32 mouse cellular contexts compared by ENCODE assay signal in the genomic region with DNA sequence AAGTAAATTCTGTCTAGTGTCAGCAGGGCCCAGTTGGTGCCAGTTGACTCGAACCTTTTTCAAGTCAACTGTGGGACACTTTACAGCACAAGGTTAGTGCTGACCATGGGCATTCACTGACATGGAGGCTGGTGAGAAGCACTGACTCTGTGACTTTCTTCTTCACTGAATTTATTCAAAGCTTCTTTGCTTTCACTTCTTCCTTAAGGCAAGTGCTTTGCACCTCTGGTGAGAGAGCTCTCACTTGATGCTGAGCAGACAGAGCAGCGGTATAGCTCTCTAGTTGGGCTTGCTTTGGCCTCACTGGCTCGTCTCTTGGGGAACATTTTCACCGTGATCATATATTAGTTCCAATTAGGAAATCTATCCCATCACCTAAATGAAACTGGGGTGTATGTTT. TPM values are rescaled to one million over a fixed set of nuclear protein-coding genes. Genes with fewer than 3 reads are reported as not detected.
DNase-seq lines count a peak whose midpoint lies in the region; ATAC-seq and TF ChIP-seq lines count a peak whose summit lies in the region.
"Had no signal": no experiment of that assay in that cellular context is flagged by ENCODE, and none has a peak within 500 bp of the region (broad histone marks: within the 10 kb centered on the region; RNA-seq: fewer than 3 reads in every experiment).

No protein-coding gene starts in this region.

- no peaks in the 10 kb centered on the region for H3K79me2 ChIP-seq in CH12.LX (replicated peaks; ENCODE audit: control insufficient read depth, extremely low read depth, insufficient read depth, poor library complexity, severe bottlenecking)

- no peak for TF ChIP-seq EP300 in CH12.LX (IDR thresholded peaks at IDR 0.05; ENCODE audit: low read length)

- H3K36me3 ChIP-seq in intestine, embryonic 14.5 days (ENCODE audit: control insufficient read depth, insufficient read depth, low read length): no peaks in the 10 kb centered on the region
- no peaks in the 10 kb centered on the region for H3K36me3 ChIP-seq in intestine, embryonic 16.5 days (ENCODE audit: control insufficient read depth, insufficient read depth, low read length)
- peaks cover 0 to 14% of the 10 kb centered on the region in 2 experiments for H3K36me3 ChIP-seq in CH12.LX (replicated peaks in 1 of 2; ENCODE audit: control insufficient read depth in 1 of 2, insufficient read depth in 1 of 2, low read length in 1 of 2)
- H3K36me3 ChIP-seq: forebrain, embryonic 10.5 days; heart, embryonic 15.5 days; hindbrain, embryonic 10.5 days had no signal

- no peak overlapping the region for H3K9ac ChIP-seq in intestine, embryonic 14.5 days (ENCODE audit: low read length)
- H3K9ac ChIP-seq in intestine, embryonic 16.5 days (ENCODE audit: low read depth, low read length): no peak overlapping the region
- no peak overlapping the region for H3K9ac ChIP-seq in CH12.LX (ENCODE audit: insufficient read depth, low read depth)
- H3K9ac ChIP-seq: forebrain, embryonic 13.5 days; heart, embryonic 15.5 days; hindbrain, embryonic 14.5 days had no signal

- H3K4me1 ChIP-seq in intestine, embryonic 14.5 days (replicated peaks; ENCODE audit: control insufficient read depth, insufficient read depth, low read length): no peaks in the 10 kb centered on the region
- no peaks in the 10 kb centered on the region for H3K4me1 ChIP-seq in intestine, embryonic 16.5 days (ENCODE audit: control insufficient read depth, insufficient read depth, low read length)
- H3K4me1 ChIP-seq in CH12.LX (ENCODE audit: control insufficient read depth in 1 of 2, insufficient read depth in 2 of 2): peaks cover 18 to 57% of the 10 kb centered on the region in 2 experiments
- H3K4me1 ChIP-seq: forebrain, embryonic 10.5 days; forebrain, embryonic 13.5 days; heart, embryonic 15.5 days; hindbrain, embryonic 10.5 days had no signal

- TF ChIP-seq POLR2A in CH12.LX (IDR thresholded peaks at IDR 0.05; ENCODE audit: low read depth, low read length): no peak

- H3K27ac ChIP-seq in intestine, embryonic 14.5 days (ENCODE audit: low read depth): no peak overlapping the region
- H3K27ac ChIP-seq in intestine, embryonic 16.5 days (ENCODE audit: low read length): no peak overlapping the region
- H3K27ac ChIP-seq in CH12.LX (ENCODE audit: insufficient read depth, low read depth): peak overlapping the region; percentile 57; the same call in 1 of the 2 replicates
- H3K27ac ChIP-seq: forebrain, embryonic 10.5 days; forebrain, embryonic 13.5 days; heart, embryonic 15.5 days; hindbrain, embryonic 10.5 days; hindbrain, embryonic 14.5 days; hindbrain, postnatal 0 days had no signal

- WGBS in intestine, embryonic 14.5 days: 81% methylated on average over 4 of the region's 4 CpGs
- WGBS in intestine, embryonic 16.5 days: 86% methylated on average over 4 of the region's 4 CpGs

- peak; percentile 29 for DNase-seq in intestine, embryonic 14.5 days (ENCODE audit: low spot score)
- peak; percentile 80 for DNase-seq in A20 (ENCODE audit: low read depth, low spot score)
- no peak for DNase-seq in CH12.LX (ENCODE audit: extremely low read depth)
- no peak for DNase-seq in cerebellum, postnatal 4 days (ENCODE audit: low spot score in 2 of 2)
- no peak for DNase-seq in testis, postnatal 14 days (ENCODE audit: low spot score)
- DNase-seq: adrenal gland, adult 8-10 months; adrenal gland, postnatal 25 days; cerebellum, adult 11-12 months; cerebellum, adult 8-10 months; cerebellum, postnatal 10 days; cerebellum, postnatal 36 days; gastrocnemius, postnatal 10 days; gastrocnemius, postnatal 36 days; heart, postnatal 10 days; heart, postnatal 36 days; kidney, adult 11 months had no signal

- no peak overlapping the region for H3K4me2 ChIP-seq in intestine, embryonic 14.5 days (ENCODE audit: low read length)
- H3K4me2 ChIP-seq in intestine, embryonic 16.5 days (ENCODE audit: low read depth, low read length): no peak overlapping the region
- H3K4me2 ChIP-seq in CH12.LX (ENCODE audit: insufficient read depth, low read depth, poor library complexity, severe bottlenecking): peak overlapping the region; percentile 46; the same call in 1 of the 2 replicates
- H3K4me2 ChIP-seq: forebrain, embryonic 13.5 days; heart, embryonic 11.5 days; heart, embryonic 15.5 days; hindbrain, embryonic 14.5 days had no signal

- H3K9me3 ChIP-seq in intestine, embryonic 14.5 days (ENCODE audit: control insufficient read depth, low read length): no peaks in the 10 kb centered on the region
- H3K9me3 ChIP-seq in intestine, embryonic 16.5 days (ENCODE audit: control insufficient read depth, low read length): no peaks in the 10 kb centered on the region
- H3K9me3 ChIP-seq in CH12.LX (replicated peaks; ENCODE audit: low read length): no peaks in the 10 kb centered on the region
- H3K9me3 ChIP-seq: forebrain, embryonic 10.5 days; forebrain, embryonic 13.5 days; heart, embryonic 15.5 days; hindbrain, embryonic 10.5 days had no signal

- in situ Hi-C loops in CH12.LX (cut with MboI; ENCODE audit: low pct_ligation_motif_present, low pct_unique_long_range_greater_than_20kb, low sequenced_read_pairs): no loop called here

- H3K4me3 ChIP-seq in intestine, embryonic 14.5 days (ENCODE audit: low read depth, low read length): no peak overlapping the region
- H3K4me3 ChIP-seq in intestine, embryonic 16.5 days (ENCODE audit: low read length): no peak overlapping the region
- no peak overlapping the region for H3K4me3 ChIP-seq in CH12.LX (replicated peaks in 1 of 3; ENCODE audit: low read depth in 2 of 3, low read length in 2 of 3, poor library complexity in 1 of 3)
- H3K4me3 ChIP-seq: forebrain, embryonic 10.5 days; forebrain, embryonic 13.5 days; heart, embryonic 15.5 days; hindbrain, embryonic 10.5 days had no signal

- no peaks in the 10 kb centered on the region for H3K27me3 ChIP-seq in intestine, embryonic 14.5 days (replicated peaks; ENCODE audit: control insufficient read depth, insufficient read depth, low read length)
- no peaks in the 10 kb centered on the region for H3K27me3 ChIP-seq in intestine, embryonic 16.5 days (replicated peaks; ENCODE audit: control insufficient read depth, insufficient read depth, low read length)
- H3K27me3 ChIP-seq in CH12.LX (replicated peaks): no peaks in the 10 kb centered on the region
- H3K27me3 ChIP-seq: forebrain, embryonic 13.5 days; heart, embryonic 15.5 days had no signal

- TF ChIP-seq CTCF in CH12.LX (conservative IDR thresholded peaks at IDR 0.05 in 1 of 2, IDR thresholded peaks at IDR 0.05 in 1 of 2; ENCODE audit: low read depth in 2 of 2, low read length in 2 of 2): no peak

- dilution Hi-C loops in CH12.LX (cut with MboI; ENCODE audit: extremely low pct_ligation_motif_present, extremely low pct_unique_long_range_greater_than_20kb, low sequenced_read_pairs): no loop called here

- TF ChIP-seq RAD21 in CH12.LX (IDR thresholded peaks at IDR 0.05; ENCODE audit: low read depth, low read length): no peak

- no peak for ATAC-seq in intestine, embryonic 14.5 days (replicated peaks; ENCODE audit: low FRiP score, low TSS enrichment, low read depth)
- ATAC-seq in intestine, embryonic 16.5 days: no peak
- ATAC-seq: forebrain, embryonic 13.5 days; forebrain, embryonic 16.5 days; hindbrain, postnatal 0 days; inflammation-experienced regulatory T-cells, adult 6 months had no signal

TF ChIP-seq in CH12.LX, 34 proteins besides CTCF, POLR2A, EP300 and RAD21:
- no peak for TF ChIP-seq PAX5 (IDR thresholded peaks at IDR 0.05; ENCODE audit: low read length)
- no peak for TF ChIP-seq IRF4 (IDR thresholded peaks at IDR 0.05; ENCODE audit: low read depth, low read length)
- TF ChIP-seq MAZ (IDR thresholded peaks at IDR 0.05; ENCODE audit: low read depth, low read length): no peak
- TF ChIP-seq HCFC1 (IDR thresholded peaks at IDR 0.05; ENCODE audit: low read depth, low read length): no peak
- TF ChIP-seq ZKSCAN1 (IDR thresholded peaks at IDR 0.05; ENCODE audit: borderline replicate concordance, low read depth, low read length): no peak
- TF ChIP-seq ETS1 (conservative IDR thresholded peaks at IDR 0.05; ENCODE audit: low read depth, low read length): no peak

RNA-seq across cellular contexts. Expression of gene Fcrl1, which starts 23.7 kb away (rescaled TPM):
- polyA plus RNA-seq in intestine, embryonic 14.5 days (2014; fragmentation: Nextera tagmentation; extraction: Ambion mirVana): 0.09 and 0.39 TPM in 2 replicates
- polyA plus RNA-seq in intestine, embryonic 16.5 days (2015; fragmentation: Nextera tagmentation; extraction: Ambion mirVana): 0.59 and 0.61 TPM in 2 replicates
- total RNA-seq in CH12.LX (2012; rRNA removed): 17.6 and 20.6 TPM in 2 replicates
- 45.2 and 47.1 TPM in 2 replicates for total RNA-seq in CH12.LX (2014; rRNA removed)
- 50.1 and 54.9 TPM in 2 replicates for polyA plus RNA-seq in CH12.LX (2012; ENCODE audit: insufficient read length, low read depth)
- total RNA-seq: gastrocnemius, adult 18-20 months; gastrocnemius, postnatal 10 days; gastrocnemius, postnatal 36 days; MEL had no signal
- polyA plus RNA-seq: embryonic facial prominence, embryonic 11.5 days; forebrain, embryonic 10.5 days; forebrain, embryonic 13.5 days; forebrain, embryonic 16.5 days; heart, embryonic 11.5 days; hindbrain, embryonic 14.5 days; hindbrain, postnatal 0 days had no signal

RNA-seq across cellular contexts. Expression of gene Fcrl5, which starts 35.7 kb away (rescaled TPM):
- not detected in 2 replicates for polyA plus RNA-seq in intestine, embryonic 14.5 days (2014; fragmentation: Nextera tagmentation; extraction: Ambion mirVana)
- not detected in 2 replicates for polyA plus RNA-seq in intestine, embryonic 16.5 days (2015; fragmentation: Nextera tagmentation; extraction: Ambion mirVana)
- total RNA-seq in CH12.LX (2012; rRNA removed): 3.8 and 5.5 TPM in 2 replicates
- 18.5 and 19.2 TPM in 2 replicates for total RNA-seq in CH12.LX (2014; rRNA removed)
- 16.9 and 20.7 TPM in 2 replicates for polyA plus RNA-seq in CH12.LX (2012; ENCODE audit: insufficient read length, low read depth)
- total RNA-seq: adrenal gland, adult 8-10 months; adrenal gland, postnatal 25 days; gastrocnemius, adult 18-20 months; gastrocnemius, postnatal 10 days; gastrocnemius, postnatal 36 days; heart, postnatal 10 days; heart, postnatal 36 days; hindbrain, postnatal 0 days; MEL had no signal
- polyA plus RNA-seq: brain, embryonic 14.5 days; embryonic facial prominence, embryonic 11.5 days; embryonic facial prominence, embryonic 14.5 days; forebrain, embryonic 10.5 days; forebrain, embryonic 13.5 days; forebrain, embryonic 16.5 days; heart, embryonic 11.5 days; heart, embryonic 15.5 days; hindbrain, embryonic 10.5 days; hindbrain, embryonic 14.5 days; hindbrain, postnatal 0 days had no signal

RNA-seq across cellular contexts. Expression of gene Cd5l, which starts 42.2 kb away (rescaled TPM):
- polyA plus RNA-seq in intestine, embryonic 14.5 days (2014; fragmentation: Nextera tagmentation; extraction: Ambion mirVana): 0.11 TPM in 1 of 2 replicates, not detected in the other
- 0.58 and 1.1 TPM in 2 replicates for polyA plus RNA-seq in intestine, embryonic 16.5 days (2015; fragmentation: Nextera tagmentation; extraction: Ambion mirVana)
- total RNA-seq in CH12.LX (2012; rRNA removed) (0.13 and 0.17 TPM in 2 replicates), CH12.LX (2014; rRNA removed) (0.11 and 0.15 TPM in 2 replicates)
- polyA plus RNA-seq in CH12.LX (2012; ENCODE audit: insufficient read length, low read depth): 0.11 TPM in 1 of 2 replicates, not detected in the other
- total RNA-seq: gastrocnemius, adult 18-20 months; gastrocnemius, postnatal 10 days; gastrocnemius, postnatal 36 days; granulocyte monocyte progenitor cell, adult 5-6 weeks; hindbrain, postnatal 0 days; MEL had no signal
- polyA plus RNA-seq: embryonic facial prominence, embryonic 11.5 days; forebrain, embryonic 10.5 days; forebrain, embryonic 13.5 days; forebrain, embryonic 16.5 days had no signal

Comparison
In these comparisons a context has a peak if more than half of its experiments do, and no peak if none do; other contexts are left out.
1. DNase-seq: peak in intestine, embryonic 14.5 days (single experiment) and A20 (single experiment); none in CH12.LX (single experiment), cerebellum, postnatal 4 days (0 of 2) and testis, postnatal 14 days (single experiment).
2. RNA of gene Fcrl1, which starts 23.7 kb away (polyA plus RNA-seq): 50.1 to 54.9 TPM in CH12.LX; 0.59 to 0.61 TPM in intestine, embryonic 16.5 days and 0.09 to 0.39 TPM in intestine, embryonic 14.5 days; every median in the first group is over 10 times any median in the second.
3. RNA of gene Fcrl5, which starts 35.7 kb away (polyA plus RNA-seq): 16.9 to 20.7 TPM in CH12.LX; not detected in intestine, embryonic 16.5 days and not detected in intestine, embryonic 14.5 days; every median in the first group is over 10 times any median in the second.